Mouse (Mus musculus): Measurements from ENCODE around the gene Lmf1. TPM values are rescaled to one million over a fixed set of nuclear protein-coding genes. Genes with fewer than 3 reads are reported as not detected.

Gene Lmf1
- polyA plus RNA-seq (2014; fragmentation: Nextera tagmentation; extraction: Ambion mirVana): 32.8 and 34.9 TPM in 2 replicates

DNA sequence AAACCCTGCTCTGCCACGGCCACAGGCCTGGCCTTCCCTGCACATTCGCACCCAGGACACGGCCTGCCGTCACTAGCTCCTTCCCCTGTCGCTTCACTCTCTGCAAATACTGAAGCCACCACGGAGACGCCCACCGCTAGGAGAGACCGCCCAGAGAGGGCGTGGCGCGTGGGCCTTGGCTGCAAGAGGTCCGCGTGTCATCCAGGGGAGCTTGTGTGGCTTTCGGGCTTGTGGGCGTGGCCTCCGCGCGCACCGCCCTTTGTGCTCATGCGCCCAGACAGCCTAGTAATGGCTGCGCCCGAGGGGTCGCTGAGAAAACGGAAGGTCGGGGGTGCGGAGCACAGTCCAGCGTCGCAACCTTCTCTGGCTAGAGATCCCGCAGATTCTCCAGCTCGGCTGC, at the start of gene Lmf1:
Gene Lmf1, plus strand, starts transcription at position 166 of the 400 bp plus-strand sequence.
- peaks cover 38% of the 10 kb centered on the region for H3K4me1 ChIP-seq (ENCODE audit: control insufficient read depth, insufficient read depth, low read length)
- no peaks in the 10 kb centered on the region for H3K27me3 ChIP-seq (ENCODE audit: control insufficient read depth, insufficient read depth, low read length)
- H3K9ac ChIP-seq (ENCODE audit: low read depth, low read length): peak within 1 kb of the TSS; percentile 92
- WGBS (ENCODE audit: insufficient replicate concordance): under 1% methylated on average over 31 of the region's 31 CpGs
- peak; percentile 93 for ATAC-seq (replicated peaks; ENCODE audit: insufficient number of reproducible peaks, low FRiP score, low TSS enrichment)
- no peaks in the 10 kb centered on the region for H3K9me3 ChIP-seq (replicated peaks; ENCODE audit: control insufficient read depth, low read length)
- no peaks in the 10 kb centered on the region for H3K36me3 ChIP-seq (ENCODE audit: control insufficient read depth, insufficient read depth, low read length)
- peak within 1 kb of the TSS; percentile 79 for H3K27ac ChIP-seq (ENCODE audit: low read depth, low read length)
- H3K4me3 ChIP-seq (ENCODE audit: low read depth, low read length): peak within 1 kb of the TSS; percentile 82
- H3K4me2 ChIP-seq: peak within 1 kb of the TSS; percentile 92

DNA sequence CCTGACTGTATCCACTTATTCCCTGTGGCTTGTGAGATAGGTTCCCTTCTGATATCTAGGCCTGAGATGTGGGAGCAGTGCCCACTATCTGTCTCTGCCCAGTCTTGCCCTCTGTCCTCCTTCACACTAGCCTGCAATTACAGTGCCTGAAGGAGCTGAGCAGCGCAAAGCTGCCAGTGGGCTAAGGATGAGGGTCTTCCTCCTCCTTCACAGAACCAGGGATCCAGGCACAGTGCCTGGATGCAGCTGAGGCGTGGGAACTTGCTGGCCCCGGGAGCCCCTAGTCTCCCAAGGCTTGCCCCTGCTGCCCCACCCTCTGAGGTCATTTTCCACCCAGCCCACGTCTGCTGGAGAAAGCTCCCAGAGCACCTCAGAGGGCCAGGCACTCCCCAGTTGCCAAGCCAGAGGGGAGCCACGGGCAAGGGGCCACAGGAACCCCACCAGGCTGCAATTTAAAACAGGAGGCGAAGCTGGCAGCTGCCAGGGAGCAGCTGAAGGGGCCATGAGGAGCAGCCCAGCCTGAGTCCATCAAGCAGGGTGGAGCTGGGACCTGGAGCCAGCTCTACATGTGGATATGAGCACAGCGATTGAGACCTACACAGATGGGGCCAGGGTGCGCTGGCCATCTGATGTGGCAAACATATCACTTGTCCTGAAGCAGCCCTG, 48.4 kb upstream of the Lmf1 start:
- Histone ChIP-seq H3K27ac (ENCODE audit: low read depth, low read length) (no peak overlapping the region), H3K4me2 (no peak overlapping the region), H3K4me3 (ENCODE audit: low read depth, low read length) (no peak overlapping the region), H3K27me3 (ENCODE audit: control insufficient read depth, insufficient read depth, low read length) (no peaks in the 10 kb centered on the region; the same call in 1 of the 2 replicates), H3K36me3 (ENCODE audit: control insufficient read depth, insufficient read depth, low read length) (no peaks in the 10 kb centered on the region), H3K9me3 (replicated peaks; ENCODE audit: control insufficient read depth, low read length) (no peaks in the 10 kb centered on the region), H3K9ac (ENCODE audit: low read depth, low read length) (no peak overlapping the region), H3K4me1 (ENCODE audit: control insufficient read depth, insufficient read depth, low read length) (no peaks in the 10 kb centered on the region)
- ATAC-seq (replicated peaks; ENCODE audit: insufficient number of reproducible peaks, low FRiP score, low TSS enrichment): no peak
- 63% methylated on average over 8 of the region's 8 CpGs for WGBS (ENCODE audit: insufficient replicate concordance)

- Histone ChIP-seq H3K4me2 (peak overlapping the region; percentile 54), H3K27me3 (ENCODE audit: control insufficient read depth, insufficient read depth, low read length) (no peaks in the 10 kb centered on the region), H3K27ac (ENCODE audit: low read depth, low read length) (peak overlapping the region; percentile 73), H3K4me1 (ENCODE audit: control insufficient read depth, insufficient read depth, low read length) (peaks cover 14% of the 10 kb centered on the region), H3K36me3 (ENCODE audit: control insufficient read depth, insufficient read depth, low read length) (no peaks in the 10 kb centered on the region), H3K9ac (ENCODE audit: low read depth, low read length) (peak overlapping the region; percentile 52), H3K4me3 (ENCODE audit: low read depth, low read length) (peak overlapping the region; percentile 8; the same call in 1 of the 2 replicates), H3K9me3 (replicated peaks; ENCODE audit: control insufficient read depth, low read length) (no peaks in the 10 kb centered on the region)
- WGBS (ENCODE audit: insufficient replicate concordance): 27% methylated on average over 27 of the region's 27 CpGs
- peak; percentile 68; the same call in 1 of the 2 replicates for ATAC-seq (replicated peaks; ENCODE audit: insufficient number of reproducible peaks, low FRiP score, low TSS enrichment)
Measured at GRCm38 (mm10) chr17:25538945-25539875, 39.7 kb upstream of the Lmf1 start.

- Histone ChIP-seq H3K9ac (ENCODE audit: low read depth, low read length) (no peak overlapping the region), H3K36me3 (ENCODE audit: control insufficient read depth, insufficient read depth, low read length) (no peaks in the 10 kb centered on the region), H3K4me1 (ENCODE audit: control insufficient read depth, insufficient read depth, low read length) (peaks cover 14% of the 10 kb centered on the region), H3K4me2 (no peak overlapping the region), H3K9me3 (replicated peaks; ENCODE audit: control insufficient read depth, low read length) (no peaks in the 10 kb centered on the region), H3K27ac (ENCODE audit: low read depth, low read length) (no peak overlapping the region), H3K27me3 (ENCODE audit: control insufficient read depth, insufficient read depth, low read length) (no peaks in the 10 kb centered on the region), H3K4me3 (ENCODE audit: low read depth, low read length) (no peak overlapping the region)
- WGBS (ENCODE audit: insufficient replicate concordance): 67% methylated on average over 5 of the region's 5 CpGs
- ATAC-seq (replicated peaks; ENCODE audit: insufficient number of reproducible peaks, low FRiP score, low TSS enrichment): no peak
Measured at GRCm38 (mm10) chr17:25540731-25541130, 38.2 kb upstream of the Lmf1 start.

DNA sequence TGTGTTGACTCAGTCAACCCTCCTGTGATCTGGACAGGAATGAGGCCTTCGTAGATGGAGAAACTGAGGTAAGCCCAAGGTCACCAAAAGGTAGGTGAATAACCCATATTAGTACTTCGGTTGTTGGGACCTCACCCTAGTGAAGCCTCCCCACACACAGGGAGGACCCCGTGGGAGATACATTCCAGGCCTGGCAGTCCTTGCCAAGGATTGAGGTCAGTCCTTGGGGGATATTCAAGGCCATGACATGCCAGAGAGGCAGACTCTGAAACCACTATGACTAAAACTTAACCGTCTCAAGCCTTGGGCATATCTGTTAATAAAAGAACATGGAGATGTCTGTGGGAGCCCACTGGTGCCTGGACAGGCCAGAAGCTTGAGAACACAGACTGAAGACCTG, 37.1 kb upstream of the Lmf1 start:
- ATAC-seq (replicated peaks; ENCODE audit: insufficient number of reproducible peaks, low FRiP score, low TSS enrichment): no peak
- Histone ChIP-seq H3K4me2 (no peak overlapping the region), H3K4me1 (ENCODE audit: control insufficient read depth, insufficient read depth, low read length) (peaks cover 14% of the 10 kb centered on the region), H3K27me3 (ENCODE audit: control insufficient read depth, insufficient read depth, low read length) (no peaks in the 10 kb centered on the region), H3K4me3 (ENCODE audit: low read depth, low read length) (no peak overlapping the region), H3K9ac (ENCODE audit: low read depth, low read length) (no peak overlapping the region), H3K36me3 (ENCODE audit: control insufficient read depth, insufficient read depth, low read length) (no peaks in the 10 kb centered on the region), H3K9me3 (replicated peaks; ENCODE audit: control insufficient read depth, low read length) (no peaks in the 10 kb centered on the region), H3K27ac (ENCODE audit: low read depth, low read length) (no peak overlapping the region)
- WGBS (ENCODE audit: insufficient replicate concordance): 82% methylated on average over 4 of the region's 4 CpGs

DNA sequence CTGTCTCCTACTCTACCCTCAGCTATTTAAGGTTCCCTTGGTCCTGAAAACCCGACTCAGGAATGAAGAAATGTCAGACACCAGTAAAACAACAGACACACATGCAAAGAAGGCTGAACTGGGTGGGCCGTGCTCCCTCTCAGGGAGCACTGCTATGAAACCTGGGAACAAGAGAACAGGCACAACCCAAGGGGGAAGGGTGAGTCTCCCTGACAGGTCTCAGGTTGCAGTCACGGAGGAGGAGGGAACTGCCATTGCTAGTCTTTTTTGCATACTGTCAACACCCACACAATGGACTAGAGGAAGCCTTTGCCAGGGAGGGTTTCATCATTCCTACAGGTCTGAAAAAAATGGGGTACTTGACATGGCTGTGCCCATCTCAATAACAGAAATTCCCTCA, 31.9 kb upstream of the Lmf1 start:
- 32% methylated on average over 3 of the region's 3 CpGs for WGBS (ENCODE audit: insufficient replicate concordance)
- H3K27ac ChIP-seq (ENCODE audit: low read depth, low read length): no peak overlapping the region

DNA sequence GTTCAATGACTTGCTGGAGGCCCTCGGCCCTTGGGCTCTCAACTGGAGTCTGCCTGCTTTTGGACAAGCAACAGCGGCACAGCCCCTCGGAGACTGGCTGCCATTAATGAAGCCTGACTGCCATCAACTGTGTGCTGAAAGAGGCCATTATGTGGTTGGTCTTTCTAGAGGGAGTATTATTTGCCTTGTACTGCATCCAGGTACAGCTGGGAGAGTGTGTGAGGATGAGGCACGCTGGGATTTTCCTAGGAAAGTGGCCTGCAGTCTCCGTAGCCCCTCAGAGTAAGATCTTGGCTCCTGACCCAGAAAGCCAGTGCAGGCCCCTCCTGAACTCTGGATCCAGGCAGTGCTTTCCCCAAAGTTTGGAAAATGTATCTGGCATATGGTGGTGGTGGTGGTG, 28.9 kb upstream of the Lmf1 start:
- Histone ChIP-seq H3K4me1 (ENCODE audit: control insufficient read depth, insufficient read depth, low read length) (no peaks in the 10 kb centered on the region), H3K27me3 (ENCODE audit: control insufficient read depth, insufficient read depth, low read length) (no peaks in the 10 kb centered on the region), H3K27ac (ENCODE audit: low read depth, low read length) (no peak overlapping the region), H3K9me3 (replicated peaks; ENCODE audit: control insufficient read depth, low read length) (no peaks in the 10 kb centered on the region), H3K4me2 (no peak overlapping the region), H3K4me3 (ENCODE audit: low read depth, low read length) (no peak overlapping the region), H3K36me3 (ENCODE audit: control insufficient read depth, insufficient read depth, low read length) (no peaks in the 10 kb centered on the region), H3K9ac (ENCODE audit: low read depth, low read length) (no peak overlapping the region)
- 90% methylated on average over 5 of the region's 5 CpGs for WGBS (ENCODE audit: insufficient replicate concordance)
- ATAC-seq (replicated peaks; ENCODE audit: insufficient number of reproducible peaks, low FRiP score, low TSS enrichment): no peak

More for the DNA sequence above, 31.9 kb upstream of the Lmf1 start:
- H3K9me3 ChIP-seq (replicated peaks; ENCODE audit: control insufficient read depth, low read length): no peaks in the 10 kb centered on the region
- H3K9ac ChIP-seq (ENCODE audit: low read depth, low read length): no peak overlapping the region
- H3K4me1 ChIP-seq (ENCODE audit: control insufficient read depth, insufficient read depth, low read length): no peaks in the 10 kb centered on the region
- H3K4me2 ChIP-seq: no peak overlapping the region
- no peaks in the 10 kb centered on the region for H3K36me3 ChIP-seq (ENCODE audit: control insufficient read depth, insufficient read depth, low read length)
- H3K27me3 ChIP-seq (ENCODE audit: control insufficient read depth, insufficient read depth, low read length): no peaks in the 10 kb centered on the region
- no peak for ATAC-seq (replicated peaks; ENCODE audit: insufficient number of reproducible peaks, low FRiP score, low TSS enrichment)
- H3K4me3 ChIP-seq (ENCODE audit: low read depth, low read length): no peak overlapping the region

- H3K9me3 ChIP-seq (replicated peaks; ENCODE audit: control insufficient read depth, low read length): no peaks in the 10 kb centered on the region
- peaks cover 12% of the 10 kb centered on the region for H3K4me1 ChIP-seq (ENCODE audit: control insufficient read depth, insufficient read depth, low read length)
- ATAC-seq (replicated peaks; ENCODE audit: insufficient number of reproducible peaks, low FRiP score, low TSS enrichment): no peak
- no peak overlapping the region for H3K4me2 ChIP-seq
- WGBS (ENCODE audit: insufficient replicate concordance): 79% methylated on average over 11 of the region's 11 CpGs
- H3K36me3 ChIP-seq (ENCODE audit: control insufficient read depth, insufficient read depth, low read length): no peaks in the 10 kb centered on the region
- H3K9ac ChIP-seq (ENCODE audit: low read depth, low read length): no peak overlapping the region
- no peak overlapping the region for H3K27ac ChIP-seq (ENCODE audit: low read depth, low read length)
- no peak overlapping the region for H3K4me3 ChIP-seq (ENCODE audit: low read depth, low read length)
- H3K27me3 ChIP-seq (ENCODE audit: control insufficient read depth, insufficient read depth, low read length): 0 out of 2 replicates have a peak, but pooled peaks cover 3% of the 10 kb centered on the region
Measured at GRCm38 (mm10) chr17:25551313-25551712, 27.6 kb upstream of the Lmf1 start.
